Mouse (Mus musculus) liver, adult 2 months (tissue): ENCODE results near the gene Malsu1. TPM values are rescaled to one million over a fixed set of nuclear protein-coding genes. Genes with fewer than 3 reads are reported as not detected.

Experiments
- DNase-seq: peaks from one replicate; pipeline ENCODE4 v3.0.0-alpha.2; 2011; ENCODE audit warnings: low read depth, low spot score; ENCODE audit errors: extremely low read depth
- H3K27ac ChIP-seq: fragments of 200-500 bp; replicated peaks from 2 replicates; pipeline ENCODE4 v1.5.1; 2012; ENCODE audit warnings: low read depth, mild to moderate bottlenecking, control low read depth, inconsistent platforms, low read length; ENCODE audit not compliant: insufficient read depth
- H3K27me3 ChIP-seq: fragments of 200-500 bp; 2 replicates; pipeline ENCODE4 v1.6.1; 2012; ENCODE audit warnings: mild to moderate bottlenecking, moderate library complexity, low read length, inconsistent platforms; ENCODE audit not compliant: control insufficient read depth, insufficient read depth
- H3K36me3 ChIP-seq: fragments of 200-500 bp; 2 replicates; pipeline ENCODE4 v1.6.1; 2012; ENCODE audit warnings: low read length, inconsistent platforms; ENCODE audit not compliant: control insufficient read depth, insufficient read depth
- H3K4me1 ChIP-seq: fragments of 200-500 bp; 2 replicates; pipeline ENCODE4 v1.6.1; 2011; ENCODE audit warnings: low read length; ENCODE audit not compliant: control insufficient read depth, insufficient read depth
- H3K4me3 ChIP-seq: fragments of 200-500 bp; 2 replicates; pipeline ENCODE4 v1.5.1; 2011; ENCODE audit warnings: low read depth, mild to moderate bottlenecking, control low read depth, low read length, moderate library complexity; ENCODE audit not compliant: insufficient read depth
- H3K79me2 ChIP-seq: fragments of 200-500 bp; 2 replicates; pipeline ENCODE4 v1.6.1; 2012; ENCODE audit warnings: inconsistent platforms, mild to moderate bottlenecking, low read length, moderate library complexity; ENCODE audit not compliant: control insufficient read depth, insufficient read depth
- H3K9ac ChIP-seq: fragments of 200-500 bp; 2 replicates; pipeline ENCODE4 v1.6.1; 2012; ENCODE audit warnings: low read depth, mild to moderate bottlenecking, control low read depth, inconsistent platforms, low read length
- CTCF ChIP-seq: fragments of 200-500 bp; IDR thresholded peaks from 2 replicates; pipeline ENCODE4 v1.5.1; 2011; ENCODE audit warnings: low read depth, low read length, control low read depth
- POLR2A ChIP-seq: fragments of 200-500 bp; IDR thresholded peaks from 2 replicates; pipeline ENCODE4 v1.6.1; 2011; ENCODE audit warnings: low read length, control low read depth; ENCODE audit not compliant: insufficient read depth; ENCODE audit errors: extremely low read depth
- WGBS: fragments of 180-500 bp; shearing (Covaris S2); methylation state at CpG from one replicate; pipeline ENCODE4 v1.1.7; 2018; 5-methylcytosine and 5-hydroxymethylcytosine counted together
- polyA plus RNA-seq: library from polyadenylated mRNA; depleted of rRNA; stranded (reverse); fragments of >200 nt; gene quantifications from 2 replicates; pipeline ENCODE4 v1.2.3, GENCODE M21; 2012
- total RNA-seq: library from RNA; depleted of rRNA; stranded (reverse); fragments of >200 nt; gene quantifications from 2 replicates; pipeline ENCODE4 v1.2.3, GENCODE M21; 2014

The Malsu1 gene
- total and polyA plus RNA-seq, 2 experiments = 20.5 to 27.9 TPM

GRCm38 (mm10) chr6:49046976-49047375 is 26.6 kb upstream of the Malsu1 start:
- TF ChIP-seq POLR2A = no peak
- TF ChIP-seq CTCF = no peak
- no peak overlapping the region for H3K9ac ChIP-seq
- 33% methylated on average over 8 of the region's 8 CpGs for WGBS

DNA sequence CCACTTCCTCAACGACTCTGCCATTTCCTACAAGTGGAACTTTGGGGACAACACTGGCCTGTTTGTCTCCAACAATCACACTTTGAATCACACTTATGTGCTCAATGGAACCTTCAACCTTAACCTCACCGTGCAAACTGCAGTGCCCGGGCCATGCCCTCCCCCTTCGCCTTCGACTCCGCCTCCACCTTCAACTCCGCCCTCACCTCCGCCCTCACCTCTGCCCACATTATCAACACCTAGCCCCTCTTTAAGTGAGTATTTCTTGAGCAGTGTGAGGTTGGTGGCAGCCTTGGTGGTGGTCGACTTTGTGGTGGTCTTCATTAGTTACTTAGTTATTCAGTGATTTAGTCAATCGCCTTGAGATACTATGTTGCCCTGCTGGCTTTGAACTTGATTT is 25.7 kb upstream of the Malsu1 start:
- no peak overlapping the region for H3K4me3 ChIP-seq
- H3K79me2 ChIP-seq = no peaks in the 10 kb centered on the region
- H3K4me1 ChIP-seq = no peaks in the 10 kb centered on the region
- WGBS = 74% methylated on average over 10 of the region's 10 CpGs
- no peak for DNase-seq
- no peak overlapping the region for H3K9ac ChIP-seq
- H3K27ac ChIP-seq = no peak overlapping the region
- H3K27me3 ChIP-seq = no peaks in the 10 kb centered on the region
- no peak for TF ChIP-seq CTCF
- TF ChIP-seq POLR2A = no peak
- H3K36me3 ChIP-seq = no peaks in the 10 kb centered on the region

More at GRCm38 (mm10) chr6:49046976-49047375, 26.6 kb upstream of the Malsu1 start:
- no peaks in the 10 kb centered on the region for H3K27me3 ChIP-seq
- H3K4me3 ChIP-seq = no peak overlapping the region
- no peaks in the 10 kb centered on the region for H3K4me1 ChIP-seq
- H3K27ac ChIP-seq = no peak overlapping the region
- DNase-seq = peak; percentile 29
- no peaks in the 10 kb centered on the region for H3K36me3 ChIP-seq
- H3K79me2 ChIP-seq = no peaks in the 10 kb centered on the region

GRCm38 (mm10) chr6:49048395-49048794 is 25.2 kb upstream of the Malsu1 start:
- Histone ChIP-seq H3K27ac (no peak overlapping the region), H3K27me3 (no peaks in the 10 kb centered on the region), H3K36me3 (no peaks in the 10 kb centered on the region), H3K9ac (no peak overlapping the region), H3K79me2 (no peaks in the 10 kb centered on the region), H3K4me3 (no peak overlapping the region), H3K4me1 (no peaks in the 10 kb centered on the region)
- 91% methylated on average over 10 of the region's 10 CpGs for WGBS
- no peak for DNase-seq
- TF ChIP-seq CTCF (no peak), POLR2A (no peak)

DNA sequence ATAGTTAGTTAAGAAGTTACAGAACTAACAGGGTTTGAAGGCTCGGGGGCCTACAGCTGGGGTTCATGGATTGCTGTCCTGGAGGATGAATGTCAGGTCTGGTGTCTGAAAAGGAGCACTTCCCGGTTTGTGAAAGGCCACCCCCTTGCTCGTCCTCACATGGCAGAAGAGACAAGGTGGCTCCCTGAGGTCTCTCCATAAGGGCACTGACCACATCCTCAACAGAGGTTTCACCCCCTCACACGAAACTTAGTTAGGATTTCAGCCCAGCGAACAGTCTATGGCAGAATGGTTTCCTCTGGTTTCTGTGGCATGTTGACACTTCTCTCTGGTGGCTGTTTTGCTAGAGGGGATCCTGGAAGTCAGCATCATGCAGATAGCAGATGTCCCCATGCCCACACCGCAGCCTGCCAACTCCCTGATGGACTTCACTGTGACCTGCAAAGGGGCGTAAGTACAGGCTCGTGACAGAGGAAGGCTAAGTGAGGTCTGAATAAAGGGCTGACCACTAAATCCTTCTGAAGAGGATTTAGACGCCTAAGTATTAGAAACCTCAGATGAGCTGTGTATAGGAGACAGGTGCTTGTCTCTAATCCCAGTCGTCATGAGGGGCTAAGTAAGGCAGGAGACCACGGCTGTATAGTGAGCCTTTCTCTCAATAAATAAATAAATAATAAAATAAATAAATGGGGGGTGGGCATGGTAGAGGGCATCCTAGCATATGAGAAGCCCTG is 22.8 kb upstream of the Malsu1 start:
- Histone ChIP-seq H3K27me3 (no peaks in the 10 kb centered on the region), H3K36me3 (no peaks in the 10 kb centered on the region)
- WGBS = 83% methylated on average over 11 of the region's 11 CpGs

DNA sequence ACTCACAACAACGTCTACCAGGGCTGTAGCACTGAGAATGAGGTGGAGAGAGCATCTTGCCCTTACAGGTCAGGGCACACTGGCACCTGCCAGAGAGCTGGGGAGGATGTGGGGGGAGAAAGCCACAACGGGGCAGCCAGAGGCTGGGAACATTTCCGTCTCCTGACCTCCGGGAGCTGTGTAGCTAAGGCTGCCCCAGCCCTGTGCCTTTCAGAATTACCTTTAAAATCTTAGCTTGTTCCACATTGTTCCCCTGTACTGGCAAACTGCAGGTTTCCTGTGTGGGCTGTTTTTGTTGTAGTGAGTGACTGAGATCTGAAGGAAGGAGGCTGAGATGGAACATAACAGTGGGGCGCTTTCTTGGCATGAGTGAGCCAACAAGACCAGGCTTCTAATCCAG is 21.4 kb upstream of the Malsu1 start:
- Histone ChIP-seq H3K36me3 (no peaks in the 10 kb centered on the region), H3K27ac (no peak overlapping the region), H3K4me3 (no peak overlapping the region), H3K79me2 (no peaks in the 10 kb centered on the region), H3K27me3 (no peaks in the 10 kb centered on the region), H3K4me1 (no peaks in the 10 kb centered on the region), H3K9ac (no peak overlapping the region)
- DNase-seq = no peak
- 73% methylated on average over 5 of the region's 5 CpGs for WGBS
- no peak for TF ChIP-seq CTCF
- TF ChIP-seq POLR2A = no peak

More for the DNA sequence above, 22.8 kb upstream of the Malsu1 start:
- Histone ChIP-seq H3K4me1 (no peaks in the 10 kb centered on the region), H3K4me3 (no peak overlapping the region), H3K79me2 (no peaks in the 10 kb centered on the region), H3K27ac (no peak overlapping the region), H3K9ac (no peak overlapping the region)
- no peak for DNase-seq
- no peak for TF ChIP-seq CTCF
- TF ChIP-seq POLR2A = no peak

- DNase-seq = no peak
- no peaks in the 10 kb centered on the region for H3K27me3 ChIP-seq
- H3K9ac ChIP-seq = no peak overlapping the region
- 74% methylated on average over 7 of the region's 7 CpGs for WGBS
- H3K27ac ChIP-seq = no peak overlapping the region
- H3K4me3 ChIP-seq = no peak overlapping the region
- no peaks in the 10 kb centered on the region for H3K36me3 ChIP-seq
- H3K4me1 ChIP-seq = no peaks in the 10 kb centered on the region
- TF ChIP-seq POLR2A (no peak), CTCF (no peak)
- H3K79me2 ChIP-seq = no peaks in the 10 kb centered on the region
Measured at GRCm38 (mm10) chr6:49055256-49055733, 18.3 kb upstream of the Malsu1 start.
